Mouse (Mus musculus): ENCODE measurements around the gene Trap1. TPM values are rescaled to one million over a fixed set of nuclear protein-coding genes. Genes with fewer than 3 reads are reported as not detected.

The Trap1 gene
- 100 and 101 TPM in 2 replicates for polyA plus RNA-seq (2014; fragmentation: Nextera tagmentation; extraction: Ambion mirVana)

- Histone ChIP-seq H3K27me3 (ENCODE audit: control insufficient read depth, insufficient read depth, low read length) (no peaks in the 10 kb centered on the region), H3K36me3 (ENCODE audit: control insufficient read depth, insufficient read depth, low read length) (no peaks in the 10 kb centered on the region), H3K4me3 (ENCODE audit: low read depth, low read length) (peak within 1 kb of the TSS; percentile 95), H3K4me1 (ENCODE audit: control insufficient read depth, insufficient read depth, low read length) (peaks cover 4% of the 10 kb centered on the region), H3K4me2 (ENCODE audit: low read depth, severe bottlenecking) (peak within 1 kb of the TSS; percentile 60), H3K9me3 (ENCODE audit: control insufficient read depth, low read length) (no peaks in the 10 kb centered on the region), H3K9ac (ENCODE audit: low read length) (peak within 1 kb of the TSS; percentile 81), H3K27ac (replicated peaks; ENCODE audit: low read depth, low read length) (peak within 1 kb of the TSS; percentile 65)
- peak; percentile 92 for ATAC-seq (ENCODE audit: insufficient number of reproducible peaks, low FRiP score, low TSS enrichment, low read depth)
- DNase-seq (ENCODE audit: low spot score) = peak; percentile 95
- under 1% methylated on average over 58 of the region's 58 CpGs for WGBS
Measured at GRCm38 (mm10) chr16:4077384-4078061, at the start of gene Trap1. TSS of gene Trap1 (minus strand) at chr16:4077827.

GRCm38 (mm10) chr16:4117072-4117471 is 39.4 kb upstream of the Trap1 start:
- H3K36me3 ChIP-seq (ENCODE audit: control insufficient read depth, insufficient read depth, low read length) = peaks cover 27% of the 10 kb centered on the region
- WGBS = 96% methylated on average over 4 of the region's 4 CpGs
- no peak overlapping the region for H3K4me3 ChIP-seq (ENCODE audit: low read depth, low read length)
- H3K4me1 ChIP-seq (ENCODE audit: control insufficient read depth, insufficient read depth, low read length) = no peaks in the 10 kb centered on the region
- H3K27me3 ChIP-seq (ENCODE audit: control insufficient read depth, insufficient read depth, low read length) = no peaks in the 10 kb centered on the region
- no peak for DNase-seq (ENCODE audit: low spot score)
- ATAC-seq (ENCODE audit: insufficient number of reproducible peaks, low FRiP score, low TSS enrichment, low read depth) = no peak
- H3K4me2 ChIP-seq (ENCODE audit: low read depth, severe bottlenecking) = no peak overlapping the region
- H3K9me3 ChIP-seq (ENCODE audit: control insufficient read depth, low read length) = no peaks in the 10 kb centered on the region
- no peak overlapping the region for H3K27ac ChIP-seq (replicated peaks; ENCODE audit: low read depth, low read length)
- H3K9ac ChIP-seq (ENCODE audit: low read length) = no peak overlapping the region

DNA sequence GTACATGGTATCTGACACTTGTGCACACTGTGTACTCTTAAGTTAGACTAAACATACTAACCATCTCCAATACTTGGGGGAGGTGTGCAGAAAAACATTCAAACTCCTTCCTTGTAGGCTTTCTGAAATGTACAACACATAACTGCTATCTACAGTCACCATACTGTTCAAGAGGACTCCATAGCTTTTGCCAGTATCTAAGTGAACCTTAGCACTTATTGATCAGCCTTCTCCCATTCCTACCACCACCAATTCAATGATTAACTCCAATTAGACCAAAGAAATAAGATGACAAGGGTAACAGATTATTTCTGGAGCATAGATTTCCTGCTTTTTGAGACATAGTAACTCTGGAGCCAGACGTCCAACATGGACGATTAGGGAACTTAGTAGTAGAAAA is 22.7 kb upstream of the Trap1 start:
- no peak overlapping the region for H3K27ac ChIP-seq (replicated peaks; ENCODE audit: low read depth, low read length)
- no peak for ATAC-seq (ENCODE audit: insufficient number of reproducible peaks, low FRiP score, low TSS enrichment, low read depth)
- no peaks in the 10 kb centered on the region for H3K4me1 ChIP-seq (ENCODE audit: control insufficient read depth, insufficient read depth, low read length)
- H3K27me3 ChIP-seq (ENCODE audit: control insufficient read depth, insufficient read depth, low read length) = no peaks in the 10 kb centered on the region
- H3K36me3 ChIP-seq (ENCODE audit: control insufficient read depth, insufficient read depth, low read length) = peaks cover 17% of the 10 kb centered on the region
- no peak overlapping the region for H3K9ac ChIP-seq (ENCODE audit: low read length)
- H3K4me3 ChIP-seq (ENCODE audit: low read depth, low read length) = no peak overlapping the region
- H3K4me2 ChIP-seq (ENCODE audit: low read depth, severe bottlenecking) = no peak overlapping the region
- 84% methylated on average over 2 of the region's 2 CpGs for WGBS
- no peaks in the 10 kb centered on the region for H3K9me3 ChIP-seq (ENCODE audit: control insufficient read depth, low read length)
- no peak for DNase-seq (ENCODE audit: low spot score)

- no peak for ATAC-seq (ENCODE audit: insufficient number of reproducible peaks, low FRiP score, low TSS enrichment, low read depth)
- H3K9me3 ChIP-seq (ENCODE audit: control insufficient read depth, low read length) = no peaks in the 10 kb centered on the region
- no peak for DNase-seq (ENCODE audit: low spot score)
- H3K36me3 ChIP-seq (ENCODE audit: control insufficient read depth, insufficient read depth, low read length) = peaks cover 30% of the 10 kb centered on the region
- H3K9ac ChIP-seq (ENCODE audit: low read length) = no peak overlapping the region
- no peaks in the 10 kb centered on the region for H3K4me1 ChIP-seq (ENCODE audit: control insufficient read depth, insufficient read depth, low read length)
- H3K4me3 ChIP-seq (ENCODE audit: low read depth, low read length) = no peak overlapping the region
- H3K27ac ChIP-seq (replicated peaks; ENCODE audit: low read depth, low read length) = no peak overlapping the region
- H3K4me2 ChIP-seq (ENCODE audit: low read depth, severe bottlenecking) = no peak overlapping the region
- no peaks in the 10 kb centered on the region for H3K27me3 ChIP-seq (ENCODE audit: control insufficient read depth, insufficient read depth, low read length)
- 97% methylated on average over 1 of the region's 1 CpGs for WGBS
Measured at GRCm38 (mm10) chr16:4097521-4097920, 19.9 kb upstream of the Trap1 start.

GRCm38 (mm10) chr16:4096898-4097297 is 19.3 kb upstream of the Trap1 start:
- H3K9ac ChIP-seq (ENCODE audit: low read length) = no peak overlapping the region
- H3K4me3 ChIP-seq (ENCODE audit: low read depth, low read length) = no peak overlapping the region
- no peaks in the 10 kb centered on the region for H3K9me3 ChIP-seq (ENCODE audit: control insufficient read depth, low read length)
- H3K4me1 ChIP-seq (ENCODE audit: control insufficient read depth, insufficient read depth, low read length) = no peaks in the 10 kb centered on the region
- ATAC-seq (ENCODE audit: insufficient number of reproducible peaks, low FRiP score, low TSS enrichment, low read depth) = no peak
- H3K27me3 ChIP-seq (ENCODE audit: control insufficient read depth, insufficient read depth, low read length) = no peaks in the 10 kb centered on the region
- H3K36me3 ChIP-seq (ENCODE audit: control insufficient read depth, insufficient read depth, low read length) = peaks cover 32% of the 10 kb centered on the region
- DNase-seq (ENCODE audit: low spot score) = no peak
- no peak overlapping the region for H3K27ac ChIP-seq (replicated peaks; ENCODE audit: low read depth, low read length)
- no peak overlapping the region for H3K4me2 ChIP-seq (ENCODE audit: low read depth, severe bottlenecking)

DNA sequence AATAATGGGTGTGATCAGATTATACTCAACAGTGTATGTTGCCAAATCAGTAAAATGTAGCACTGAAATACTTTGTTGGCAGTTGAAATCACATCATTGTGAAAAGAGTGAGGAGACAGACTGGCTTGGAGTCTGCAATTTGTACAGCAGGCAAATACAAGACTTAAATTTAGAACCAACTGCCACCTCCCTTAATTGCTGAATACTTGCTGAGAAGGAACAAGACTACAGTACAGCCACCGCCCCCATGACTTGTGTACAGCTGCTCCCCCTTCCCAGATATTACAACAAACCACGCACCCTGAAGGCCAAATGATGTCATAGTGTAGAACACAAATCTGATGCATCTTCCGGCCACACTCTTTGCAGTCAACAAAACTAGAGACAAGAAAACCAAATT is 18.5 kb upstream of the Trap1 start:
- ATAC-seq (ENCODE audit: insufficient number of reproducible peaks, low FRiP score, low TSS enrichment, low read depth) = no peak
- H3K36me3 ChIP-seq (ENCODE audit: control insufficient read depth, insufficient read depth, low read length) = peaks cover 29% of the 10 kb centered on the region
- 94% methylated on average over 3 of the region's 3 CpGs for WGBS

DNA sequence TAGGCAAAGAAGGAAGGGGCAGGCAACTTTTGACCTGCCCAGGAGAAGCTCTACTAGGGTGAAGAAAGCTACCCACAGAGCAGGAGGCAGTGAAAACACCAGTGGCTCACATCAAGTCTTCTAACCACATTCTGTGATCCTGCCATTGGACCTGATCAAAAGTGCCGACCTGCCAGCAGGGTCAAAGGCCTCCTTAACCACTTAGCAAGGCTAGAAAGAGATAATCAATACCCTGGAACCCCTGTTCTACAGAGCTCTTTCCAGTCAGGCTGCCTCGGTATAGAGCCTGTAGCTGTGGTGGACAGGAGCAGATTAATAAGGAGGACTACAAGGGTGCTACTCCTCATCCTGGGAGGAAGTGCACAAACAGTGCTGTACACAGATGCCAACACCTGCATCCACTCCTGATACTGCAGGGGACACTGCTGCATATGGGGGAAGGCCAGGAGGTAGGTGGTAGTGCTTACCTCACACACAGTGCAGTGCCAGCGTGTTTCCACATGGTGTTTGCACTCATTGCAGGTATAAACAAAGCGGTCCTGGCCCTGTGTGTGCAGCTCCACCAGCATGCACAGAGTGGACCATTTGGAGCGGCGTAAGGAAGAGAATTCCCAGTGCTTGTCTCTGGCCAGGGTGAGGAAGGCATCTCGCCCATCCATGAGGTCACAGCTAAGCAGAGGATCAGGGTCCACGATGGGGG is 9.7 kb upstream of the Trap1 start:
- H3K4me2 ChIP-seq (ENCODE audit: low read depth, severe bottlenecking) = no peak overlapping the region
- H3K27me3 ChIP-seq (ENCODE audit: control insufficient read depth, insufficient read depth, low read length) = no peaks in the 10 kb centered on the region
- H3K27ac ChIP-seq (replicated peaks; ENCODE audit: low read depth, low read length) = no peak overlapping the region
- no peak overlapping the region for H3K4me3 ChIP-seq (ENCODE audit: low read depth, low read length)
- DNase-seq (ENCODE audit: low spot score) (no peak), ATAC-seq (ENCODE audit: insufficient number of reproducible peaks, low FRiP score, low TSS enrichment, low read depth) (no peak)
- WGBS = 92% methylated on average over 8 of the region's 8 CpGs
- no peaks in the 10 kb centered on the region for H3K9me3 ChIP-seq (ENCODE audit: control insufficient read depth, low read length)
- H3K4me1 ChIP-seq (ENCODE audit: control insufficient read depth, insufficient read depth, low read length) = no peaks in the 10 kb centered on the region
- H3K9ac ChIP-seq (ENCODE audit: low read length) = no peak overlapping the region
- peaks cover 46% of the 10 kb centered on the region for H3K36me3 ChIP-seq (ENCODE audit: control insufficient read depth, insufficient read depth, low read length)

More for the DNA sequence above, 18.5 kb upstream of the Trap1 start:
- no peak overlapping the region for H3K4me2 ChIP-seq (ENCODE audit: low read depth, severe bottlenecking)
- H3K9me3 ChIP-seq (ENCODE audit: control insufficient read depth, low read length) = no peaks in the 10 kb centered on the region
- no peaks in the 10 kb centered on the region for H3K27me3 ChIP-seq (ENCODE audit: control insufficient read depth, insufficient read depth, low read length)
- no peak overlapping the region for H3K27ac ChIP-seq (replicated peaks; ENCODE audit: low read depth, low read length)
- DNase-seq (ENCODE audit: low spot score) = no peak
- no peaks in the 10 kb centered on the region for H3K4me1 ChIP-seq (ENCODE audit: control insufficient read depth, insufficient read depth, low read length)
- no peak overlapping the region for H3K4me3 ChIP-seq (ENCODE audit: low read depth, low read length)
- H3K9ac ChIP-seq (ENCODE audit: low read length) = no peak overlapping the region

- no peaks in the 10 kb centered on the region for H3K27me3 ChIP-seq (ENCODE audit: control insufficient read depth, insufficient read depth, low read length)
- H3K27ac ChIP-seq (replicated peaks; ENCODE audit: low read depth, low read length) = no peak overlapping the region
- no peak overlapping the region for H3K4me3 ChIP-seq (ENCODE audit: low read depth, low read length)
- no peak overlapping the region for H3K9ac ChIP-seq (ENCODE audit: low read length)
- H3K4me1 ChIP-seq (ENCODE audit: control insufficient read depth, insufficient read depth, low read length) = no peaks in the 10 kb centered on the region
- no peak overlapping the region for H3K4me2 ChIP-seq (ENCODE audit: low read depth, severe bottlenecking)
- 96% methylated on average over 9 of the region's 9 CpGs for WGBS
- no peak for DNase-seq (ENCODE audit: low spot score)
- peaks cover 43% of the 10 kb centered on the region for H3K36me3 ChIP-seq (ENCODE audit: control insufficient read depth, insufficient read depth, low read length)
- H3K9me3 ChIP-seq (ENCODE audit: control insufficient read depth, low read length) = no peaks in the 10 kb centered on the region
- ATAC-seq (ENCODE audit: insufficient number of reproducible peaks, low FRiP score, low TSS enrichment, low read depth) = no peak
Measured at GRCm38 (mm10) chr16:4085851-4086387, 8.3 kb upstream of the Trap1 start.

Measured in limb, embryonic 11.5 days (tissue).